In genomic region chr17:85038761-85039160, GRCm38 (mm10) we compare ENCODE assay signal across 36 mouse cellular contexts. TPM values are rescaled to one million over a fixed set of nuclear protein-coding genes. Genes with fewer than 3 reads are reported as not detected.
"Had no signal": no experiment of that assay in that cellular context is flagged by ENCODE, and none has a peak within 500 bp of the region (broad histone marks: within the 10 kb centered on the region; RNA-seq: fewer than 3 reads in every experiment).

No protein-coding gene starts in this region.

- ATAC-seq: hindbrain, embryonic 16.5 days; hindbrain, postnatal 0 days; inflammation-experienced regulatory T-cells, adult 6 months; intestine, embryonic 15.5 days; intestine, embryonic 16.5 days; intestine, postnatal 0 days had no signal

- H3K36me3 ChIP-seq: heart, embryonic 10.5 days; heart, embryonic 12.5 days; heart, embryonic 13.5 days; heart, embryonic 15.5 days; hindbrain, embryonic 10.5 days; hindbrain, embryonic 12.5 days; hindbrain, embryonic 13.5 days; hindbrain, embryonic 15.5 days; intestine, embryonic 15.5 days; kidney, embryonic 15.5 days had no signal

- H3K4me1 ChIP-seq: heart, embryonic 15.5 days; hindbrain, embryonic 12.5 days; hindbrain, embryonic 13.5 days; hindbrain, embryonic 15.5 days had no signal

- H3K9ac ChIP-seq: heart, embryonic 12.5 days; heart, embryonic 13.5 days; heart, embryonic 15.5 days; hindbrain, embryonic 12.5 days; hindbrain, embryonic 13.5 days; hindbrain, embryonic 14.5 days; hindbrain, embryonic 15.5 days; intestine, embryonic 15.5 days; kidney, embryonic 15.5 days had no signal

- DNase-seq: heart, postnatal 14 days; heart, postnatal 36 days; heart, postnatal 4 days; kidney, adult 11 months; kidney, adult 18-20 months; kidney, adult 8-10 months; kidney, postnatal 10 days; kidney, postnatal 14 days; kidney, postnatal 25 days; kidney, postnatal 36 days; kidney, postnatal 4 days; layer of hippocampus, adult 9-11 months; layer of hippocampus, postnatal 36 days had no signal

- H3K9me3 ChIP-seq: heart, embryonic 10.5 days; heart, embryonic 12.5 days; heart, embryonic 13.5 days; heart, embryonic 15.5 days; hindbrain, embryonic 10.5 days; hindbrain, embryonic 12.5 days; hindbrain, embryonic 13.5 days; hindbrain, embryonic 15.5 days; intestine, embryonic 15.5 days; kidney, embryonic 15.5 days had no signal

- H3K27me3 ChIP-seq: heart, embryonic 12.5 days; heart, embryonic 13.5 days; heart, embryonic 15.5 days; hindbrain, embryonic 12.5 days; hindbrain, embryonic 13.5 days; hindbrain, embryonic 15.5 days; intestine, embryonic 15.5 days; kidney, embryonic 15.5 days had no signal

- H3K27ac ChIP-seq: heart, embryonic 10.5 days; heart, embryonic 13.5 days; heart, embryonic 15.5 days; hindbrain, embryonic 10.5 days; hindbrain, embryonic 12.5 days; hindbrain, embryonic 13.5 days; hindbrain, embryonic 14.5 days; hindbrain, embryonic 15.5 days; hindbrain, postnatal 0 days; intestine, embryonic 15.5 days; kidney, embryonic 15.5 days; kidney, postnatal 0 days; layer of hippocampus, adult 2 months had no signal

- H3K4me3 ChIP-seq: heart, embryonic 10.5 days; heart, embryonic 12.5 days; heart, embryonic 13.5 days; heart, embryonic 15.5 days; hindbrain, embryonic 10.5 days; hindbrain, embryonic 12.5 days; hindbrain, embryonic 13.5 days; hindbrain, embryonic 15.5 days; intestine, embryonic 15.5 days; kidney, embryonic 15.5 days; layer of hippocampus, adult 2 months had no signal

- H3K4me2 ChIP-seq: heart, embryonic 11.5 days; heart, embryonic 12.5 days; heart, embryonic 13.5 days; heart, embryonic 15.5 days; hindbrain, embryonic 12.5 days; hindbrain, embryonic 13.5 days; hindbrain, embryonic 14.5 days; hindbrain, embryonic 15.5 days; intestine, embryonic 15.5 days; kidney, embryonic 15.5 days had no signal

RNA-seq across cellular contexts. Expression of gene Slc3a1, which starts 10.6 kb away (rescaled TPM):
- total RNA-seq: heart, postnatal 25 days; hematopoietic stem cell, adult 5-6 weeks; layer of hippocampus, postnatal 10 days had no signal
- polyA plus RNA-seq: heart, embryonic 12.5 days; heart, postnatal 0 days had no signal
